Mouse (Mus musculus) ES-E14 (cell line): ENCODE results near the gene Gm13305.
"Not testable (repeated sequence)": the region's sequence is repeated elsewhere in the genome, so short reads cannot be mapped to it uniquely, and the experiment has no call there.

Experiments
- CHD2 ChIP-seq: IDR thresholded peaks from 2 replicates; pipeline ENCODE4 v1.6.1; 2014; ENCODE audit warnings: mild to moderate bottlenecking, low read depth, low read length, inconsistent platforms
- HCFC1 ChIP-seq: IDR thresholded peaks from 2 replicates; pipeline ENCODE4 v1.6.1; 2012; ENCODE audit warnings: low read length, inconsistent platforms, borderline replicate concordance; ENCODE audit not compliant: insufficient read depth
- MAFK ChIP-seq: IDR thresholded peaks from 2 replicates; pipeline ENCODE4 v1.6.1; 2014; ENCODE audit warnings: mild to moderate bottlenecking, low read depth, low read length, inconsistent platforms; ENCODE audit not compliant: insufficient read depth
- ZC3H11A ChIP-seq: IDR thresholded peaks from 2 replicates; pipeline ENCODE4 v1.6.1; 2012; ENCODE audit warnings: low read depth, mild to moderate bottlenecking, inconsistent platforms, low read length, borderline replicate concordance
- ZNF384 ChIP-seq: IDR thresholded peaks from 2 replicates; pipeline ENCODE4 v1.6.1; 2012; ENCODE audit warnings: low read depth, low read length, inconsistent platforms

DNA sequence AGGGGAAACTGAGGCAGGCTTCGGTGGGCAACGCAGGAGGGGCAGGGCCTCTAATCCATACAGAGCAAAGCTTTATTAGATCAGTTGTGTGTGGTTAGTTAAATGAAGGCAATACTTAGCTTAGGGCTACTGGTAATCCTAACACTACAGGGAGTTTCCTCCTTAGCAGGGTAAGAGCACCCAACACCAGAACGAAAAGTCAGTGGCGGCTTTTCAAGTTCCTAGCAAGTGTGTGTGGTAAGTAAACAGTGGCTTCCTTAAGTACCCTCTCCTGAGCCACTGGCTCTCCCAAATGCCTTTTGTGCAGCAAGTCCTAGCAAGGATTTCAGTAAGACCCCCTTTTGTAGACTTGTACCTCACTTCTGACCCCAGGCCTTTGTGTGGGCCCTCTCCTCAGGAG, 9.8 kb upstream of the Gm13305 start:
- TF ChIP-seq HCFC1, MAFK, CHD2, ZNF384, ZC3H11A: not testable (repeated sequence)
